Mouse (Mus musculus) neural tube, embryonic 14.5 days (tissue): ENCODE measurements around the gene Sfxn2. TPM values are rescaled to one million over a fixed set of nuclear protein-coding genes. Genes with fewer than 3 reads are reported as not detected.

Experiments
- ATAC-seq: fragments of 200-750 bp; cut with Nextera tagmentation; 2 replicates; pipeline ENCODE4 v1.8.0; 2017; ENCODE audit warnings: low read depth, mild to moderate bottlenecking, moderate TSS enrichment, moderate library complexity
- H3K27ac ChIP-seq: fragments of 300-500 bp; sonication (generic); 2 replicates; pipeline ENCODE4 v1.5.1; 2014; ENCODE audit warnings: low read depth, mild to moderate bottlenecking, control low read depth, low read length, moderate library complexity, mixed read lengths
- H3K27me3 ChIP-seq: fragments of 300-500 bp; sonication (generic); 2 replicates; pipeline ENCODE4 v1.6.1; 2014; ENCODE audit warnings: low read length; ENCODE audit not compliant: control insufficient read depth, insufficient read depth
- H3K36me3 ChIP-seq: fragments of 300-500 bp; sonication (generic); 2 replicates; pipeline ENCODE4 v1.6.1; 2014; ENCODE audit warnings: low read length, mixed read lengths; ENCODE audit not compliant: control insufficient read depth, insufficient read depth
- H3K4me1 ChIP-seq: fragments of 300-500 bp; sonication (generic); 2 replicates; pipeline ENCODE4 v1.6.1; 2014; ENCODE audit warnings: low read length; ENCODE audit not compliant: control insufficient read depth, insufficient read depth
- H3K4me2 ChIP-seq: fragments of 300-500 bp; sonication (generic); 2 replicates; pipeline ENCODE4 v1.6.1; 2014; ENCODE audit warnings: mild to moderate bottlenecking, low read depth, low read length, control low read depth
- H3K4me3 ChIP-seq: fragments of 300-500 bp; sonication (generic); 2 replicates; pipeline ENCODE4 v1.5.1; 2014; ENCODE audit warnings: low read depth, low read length, control low read depth, mixed read lengths
- H3K9ac ChIP-seq: fragments of 300-500 bp; sonication (generic); replicated peaks from 2 replicates; pipeline ENCODE4 v1.6.1; 2014; ENCODE audit warnings: low read depth, mild to moderate bottlenecking, control low read depth, low read length, mixed read lengths
- H3K9me3 ChIP-seq: fragments of 300-500 bp; sonication (generic); 2 replicates; pipeline ENCODE4 v1.6.1; 2016; ENCODE audit warnings: low read length; ENCODE audit not compliant: control insufficient read depth
- WGBS: fragments of 180-500 bp; shearing (Covaris S2); extraction: QIAGEN DNeasy Blood & Tissue Kit; methylation state at CpG from one replicate; pipeline ENCODE4 v1.1.7; 2014; 5-methylcytosine and 5-hydroxymethylcytosine counted together
- polyA plus RNA-seq: library from polyadenylated mRNA; unstranded; fragments of >200 nt; fragmentation: Nextera tagmentation; extraction: Ambion mirVana; gene quantifications from 2 replicates; pipeline ENCODE4 v1.2.1, GENCODE M21; 2014

The Sfxn2 gene
- polyA plus RNA-seq, 1 experiment from 2014 or later, result 10.7 TPM

- no peaks in the 10 kb centered on the region for H3K9me3 ChIP-seq
- no peaks in the 10 kb centered on the region for H3K36me3 ChIP-seq
- H3K27ac ChIP-seq, result peak overlapping the region; percentile 87
- no peaks in the 10 kb centered on the region for H3K27me3 ChIP-seq
- H3K9ac ChIP-seq, result peak overlapping the region; percentile 43
- H3K4me2 ChIP-seq, result peak overlapping the region; percentile 48
- H3K4me1 ChIP-seq, result peaks cover 82% of the 10 kb centered on the region
- 7% methylated on average over 13 of the region's 13 CpGs for WGBS
- no peak for ATAC-seq
- H3K4me3 ChIP-seq, result no peak overlapping the region
Measured at GRCm38 (mm10) chr19:46529601-46530448, 43.3 kb upstream of the Sfxn2 start.

GRCm38 (mm10) chr19:46530449-46530990, 42.6 kb upstream of the Sfxn2 start:
- Histone ChIP-seq H3K4me1 (peaks cover 77% of the 10 kb centered on the region), H3K4me3 (no peak overlapping the region), H3K36me3 (no peaks in the 10 kb centered on the region), H3K4me2 (no peak overlapping the region; the same call in 1 of the 2 replicates), H3K9ac (peak overlapping the region; percentile 29; the same call in 1 of the 2 replicates), H3K27me3 (no peaks in the 10 kb centered on the region), H3K9me3 (no peaks in the 10 kb centered on the region), H3K27ac (peak overlapping the region; percentile 87)
- ATAC-seq, result no peak
- 11% methylated on average over 8 of the region's 8 CpGs for WGBS

- H3K4me1 ChIP-seq, result peaks cover 68% of the 10 kb centered on the region
- ATAC-seq, result no peak
- WGBS, result 7% methylated on average over 16 of the region's 16 CpGs
Measured at GRCm38 (mm10) chr19:46531071-46532030, 41.8 kb upstream of the Sfxn2 start.

GRCm38 (mm10) chr19:46532031-46532688, 41.0 kb upstream of the Sfxn2 start:
- Histone ChIP-seq H3K27ac (peak overlapping the region; percentile 57), H3K36me3 (no peaks in the 10 kb centered on the region), H3K9me3 (no peaks in the 10 kb centered on the region), H3K4me1 (peaks cover 62% of the 10 kb centered on the region), H3K4me2 (no peak overlapping the region), H3K27me3 (no peaks in the 10 kb centered on the region), H3K4me3 (no peak overlapping the region), H3K9ac (no peak overlapping the region)
- ATAC-seq, result no peak
- 11% methylated on average over 10 of the region's 10 CpGs for WGBS

More at GRCm38 (mm10) chr19:46531071-46532030, 41.8 kb upstream of the Sfxn2 start:
- Histone ChIP-seq H3K27ac (peak overlapping the region; percentile 87), H3K4me3 (no peak overlapping the region), H3K36me3 (no peaks in the 10 kb centered on the region), H3K9me3 (no peaks in the 10 kb centered on the region), H3K9ac (peak overlapping the region; percentile 29; the same call in 1 of the 2 replicates), H3K27me3 (no peaks in the 10 kb centered on the region), H3K4me2 (no peak overlapping the region; the same call in 1 of the 2 replicates)

GRCm38 (mm10) chr19:46533066-46533465, 40.1 kb upstream of the Sfxn2 start:
- no peak for ATAC-seq
- no peaks in the 10 kb centered on the region for H3K27me3 ChIP-seq
- no peaks in the 10 kb centered on the region for H3K9me3 ChIP-seq
- H3K4me2 ChIP-seq, result no peak overlapping the region
- H3K4me3 ChIP-seq, result no peak overlapping the region
- H3K4me1 ChIP-seq, result peaks cover 56% of the 10 kb centered on the region
- no peaks in the 10 kb centered on the region for H3K36me3 ChIP-seq
- 37% methylated on average over 4 of the region's 4 CpGs for WGBS
- H3K9ac ChIP-seq, result no peak overlapping the region
- peak overlapping the region; percentile 44; the same call in 1 of the 2 replicates for H3K27ac ChIP-seq

GRCm38 (mm10) chr19:46533525-46533924, 39.6 kb upstream of the Sfxn2 start:
- Histone ChIP-seq H3K4me1 (peaks cover 51% of the 10 kb centered on the region), H3K36me3 (no peaks in the 10 kb centered on the region), H3K27me3 (no peaks in the 10 kb centered on the region), H3K4me2 (no peak overlapping the region), H3K9me3 (no peaks in the 10 kb centered on the region), H3K27ac (peak overlapping the region; percentile 44; the same call in 1 of the 2 replicates), H3K9ac (no peak overlapping the region), H3K4me3 (no peak overlapping the region)
- WGBS, result 55% methylated on average over 5 of the region's 5 CpGs
- no peak for ATAC-seq

GRCm38 (mm10) chr19:46534542-46535098, 38.5 kb upstream of the Sfxn2 start:
- 31% methylated on average over 6 of the region's 6 CpGs for WGBS
- Histone ChIP-seq H3K4me1 (peaks cover 40% of the 10 kb centered on the region), H3K9me3 (no peaks in the 10 kb centered on the region), H3K27ac (no peak overlapping the region), H3K4me2 (no peak overlapping the region), H3K9ac (no peak overlapping the region), H3K4me3 (no peak overlapping the region), H3K27me3 (no peaks in the 10 kb centered on the region), H3K36me3 (no peaks in the 10 kb centered on the region)
- ATAC-seq, result no peak

GRCm38 (mm10) chr19:46537357-46537756, 35.8 kb upstream of the Sfxn2 start:
- ATAC-seq, result no peak
- Histone ChIP-seq H3K27me3 (no peaks in the 10 kb centered on the region), H3K27ac (no peak overlapping the region), H3K9ac (no peak overlapping the region), H3K36me3 (peaks cover 17% of the 10 kb centered on the region), H3K9me3 (no peaks in the 10 kb centered on the region), H3K4me3 (no peak overlapping the region), H3K4me1 (peaks cover 13% of the 10 kb centered on the region), H3K4me2 (no peak overlapping the region)
- WGBS, result 94% methylated on average over 9 of the region's 9 CpGs
